Mouse (Mus musculus): ENCODE results near the gene Zswim1. TPM values are rescaled to one million over a fixed set of nuclear protein-coding genes. Genes with fewer than 3 reads are reported as not detected.
A peak's percentile ranks its signal among the peaks of the same experiment; 100 is the strongest.

The Zswim1 gene
- total and polyA plus RNA-seq, 2 experiments from 2014 or later, result 5.4 to 7.4 TPM

GRCm38 (mm10) chr2:164866741-164867551, 44.5 kb downstream of the Zswim1 start:
- TF ChIP-seq CTCF (IDR thresholded peaks at IDR 0.05; ENCODE audit: low read depth) (no peak), EP300 (IDR thresholded peaks at IDR 0.05; ENCODE audit: low read depth) (peak; percentile 93)

GRCm38 (mm10) chr2:164867566-164867965, 45.1 kb downstream of the Zswim1 start:
- DNase-seq (ENCODE audit: low spot score) (no peak), ATAC-seq (ENCODE audit: insufficient read depth, low read depth) (peak; percentile 25)
- peak; percentile 54 for TF ChIP-seq CTCF (IDR thresholded peaks at IDR 0.05; ENCODE audit: low read depth)
- TF ChIP-seq EP300 (IDR thresholded peaks at IDR 0.05; ENCODE audit: low read depth), result 0 out of 2 replicates have a peak, but pooled peaks have one; percentile 2
- Histone ChIP-seq H3K4me2 (ENCODE audit: low read depth, low read length) (no peak overlapping the region), H3K9ac (replicated peaks; ENCODE audit: low read depth, low read length) (no peak overlapping the region), H3K36me3 (replicated peaks; ENCODE audit: control insufficient read depth, insufficient read depth, low read length) (no peaks in the 10 kb centered on the region), H3K27me3 (ENCODE audit: control insufficient read depth, insufficient read depth, low read length) (no peaks in the 10 kb centered on the region), H3K9me3 (replicated peaks; ENCODE audit: control insufficient read depth, low read length) (peaks cover 5% of the 10 kb centered on the region; the same call in 1 of the 2 replicates), H3K4me1 (ENCODE audit: control insufficient read depth, insufficient read depth) (peaks cover 9% of the 10 kb centered on the region), H3K4me3 (ENCODE audit: low read depth, low read length) (no peak overlapping the region), H3K27ac (ENCODE audit: low read depth) (peak overlapping the region; percentile 95)
- WGBS, result 90% methylated on average over 7 of the region's 7 CpGs

More at GRCm38 (mm10) chr2:164866741-164867551, 44.5 kb downstream of the Zswim1 start:
- Histone ChIP-seq H3K27ac (ENCODE audit: low read depth) (peak overlapping the region; percentile 95), H3K4me1 (ENCODE audit: control insufficient read depth, insufficient read depth) (peaks cover 9% of the 10 kb centered on the region), H3K9ac (replicated peaks; ENCODE audit: low read depth, low read length) (0 out of 2 replicates have a peak overlapping the region, but pooled peaks have one; percentile 13), H3K36me3 (replicated peaks; ENCODE audit: control insufficient read depth, insufficient read depth, low read length) (no peaks in the 10 kb centered on the region), H3K4me3 (ENCODE audit: low read depth, low read length) (no peak overlapping the region), H3K9me3 (replicated peaks; ENCODE audit: control insufficient read depth, low read length) (peaks cover 5% of the 10 kb centered on the region; the same call in 1 of the 2 replicates), H3K4me2 (ENCODE audit: low read depth, low read length) (no peak overlapping the region), H3K27me3 (ENCODE audit: control insufficient read depth, insufficient read depth, low read length) (no peaks in the 10 kb centered on the region)
- peak; percentile 96 for ATAC-seq (ENCODE audit: insufficient read depth, low read depth)
- peak; percentile 96 for DNase-seq (ENCODE audit: low spot score)
- 11% methylated on average over 16 of the region's 16 CpGs for WGBS

GRCm38 (mm10) chr2:164868491-164868890, 46.0 kb downstream of the Zswim1 start:
- peaks cover 5% of the 10 kb centered on the region; the same call in 1 of the 2 replicates for H3K9me3 ChIP-seq (replicated peaks; ENCODE audit: control insufficient read depth, low read length)
- H3K27ac ChIP-seq (ENCODE audit: low read depth), result no peak overlapping the region
- no peak for TF ChIP-seq EP300 (IDR thresholded peaks at IDR 0.05; ENCODE audit: low read depth)
- no peak for TF ChIP-seq CTCF (IDR thresholded peaks at IDR 0.05; ENCODE audit: low read depth)
- no peak overlapping the region for H3K9ac ChIP-seq (replicated peaks; ENCODE audit: low read depth, low read length)
- 79% methylated on average over 7 of the region's 7 CpGs for WGBS
- no peaks in the 10 kb centered on the region for H3K36me3 ChIP-seq (replicated peaks; ENCODE audit: control insufficient read depth, insufficient read depth, low read length)
- H3K4me2 ChIP-seq (ENCODE audit: low read depth, low read length), result no peak overlapping the region
- H3K4me1 ChIP-seq (ENCODE audit: control insufficient read depth, insufficient read depth), result peaks cover 9% of the 10 kb centered on the region
- ATAC-seq (ENCODE audit: insufficient read depth, low read depth) (no peak), DNase-seq (ENCODE audit: low spot score) (no peak)
- no peaks in the 10 kb centered on the region for H3K27me3 ChIP-seq (ENCODE audit: control insufficient read depth, insufficient read depth, low read length)
- no peak overlapping the region for H3K4me3 ChIP-seq (ENCODE audit: low read depth, low read length)

- 49% methylated on average over 6 of the region's 6 CpGs for WGBS
- ATAC-seq (ENCODE audit: insufficient read depth, low read depth) (no peak), DNase-seq (ENCODE audit: low spot score) (no peak)
- H3K9ac ChIP-seq (replicated peaks; ENCODE audit: low read depth, low read length), result no peak overlapping the region
- H3K4me3 ChIP-seq (ENCODE audit: low read depth, low read length), result no peak overlapping the region
- TF ChIP-seq CTCF (IDR thresholded peaks at IDR 0.05; ENCODE audit: low read depth), result no peak
- TF ChIP-seq EP300 (IDR thresholded peaks at IDR 0.05; ENCODE audit: low read depth), result no peak
- no peak overlapping the region for H3K4me2 ChIP-seq (ENCODE audit: low read depth, low read length)
- peaks cover 5% of the 10 kb centered on the region; the same call in 1 of the 2 replicates for H3K9me3 ChIP-seq (replicated peaks; ENCODE audit: control insufficient read depth, low read length)
- no peaks in the 10 kb centered on the region for H3K27me3 ChIP-seq (ENCODE audit: control insufficient read depth, insufficient read depth, low read length)
- no peak overlapping the region for H3K27ac ChIP-seq (ENCODE audit: low read depth)
- H3K4me1 ChIP-seq (ENCODE audit: control insufficient read depth, insufficient read depth), result peaks cover 20% of the 10 kb centered on the region
- no peaks in the 10 kb centered on the region for H3K36me3 ChIP-seq (replicated peaks; ENCODE audit: control insufficient read depth, insufficient read depth, low read length)
These were observed 49.3 kb downstream of the Zswim1 start for GRCm38 (mm10) chr2:164871602-164872303.

GRCm38 (mm10) chr2:164873621-164874020, 51.1 kb downstream of the Zswim1 start:
- Histone ChIP-seq H3K36me3 (replicated peaks; ENCODE audit: control insufficient read depth, insufficient read depth, low read length) (peaks cover 5% of the 10 kb centered on the region; the same call in 1 of the 2 replicates), H3K9me3 (replicated peaks; ENCODE audit: control insufficient read depth, low read length) (no peaks in the 10 kb centered on the region), H3K4me1 (ENCODE audit: control insufficient read depth, insufficient read depth) (peaks cover 22% of the 10 kb centered on the region), H3K4me2 (ENCODE audit: low read depth, low read length) (no peak overlapping the region; the same call in 1 of the 2 replicates), H3K9ac (replicated peaks; ENCODE audit: low read depth, low read length) (no peak overlapping the region), H3K4me3 (ENCODE audit: low read depth, low read length) (no peak overlapping the region), H3K27ac (ENCODE audit: low read depth) (peak overlapping the region; percentile 91), H3K27me3 (ENCODE audit: control insufficient read depth, insufficient read depth, low read length) (no peaks in the 10 kb centered on the region)
- DNase-seq (ENCODE audit: low spot score), result no peak
- TF ChIP-seq EP300 (IDR thresholded peaks at IDR 0.05; ENCODE audit: low read depth) (no peak), CTCF (IDR thresholded peaks at IDR 0.05; ENCODE audit: low read depth) (no peak)
- ATAC-seq (ENCODE audit: insufficient read depth, low read depth), result no peak
- 53% methylated on average over 3 of the region's 3 CpGs for whole genome bisulfite sequencing
